Mouse (Mus musculus) adrenal gland, adult (tissue): ENCODE data around the gene Fam102a.

Source experiments
- DNase-seq, 2 experiments: peaks; one replicate each; pipeline ENCODE4 v3.0.0; 2022 to 2023; ENCODE audit warnings: low spot score in 1 of 2; ENCODE audit not compliant: inconsistent age in 2 of 2

Gene Fam102a

DNA sequence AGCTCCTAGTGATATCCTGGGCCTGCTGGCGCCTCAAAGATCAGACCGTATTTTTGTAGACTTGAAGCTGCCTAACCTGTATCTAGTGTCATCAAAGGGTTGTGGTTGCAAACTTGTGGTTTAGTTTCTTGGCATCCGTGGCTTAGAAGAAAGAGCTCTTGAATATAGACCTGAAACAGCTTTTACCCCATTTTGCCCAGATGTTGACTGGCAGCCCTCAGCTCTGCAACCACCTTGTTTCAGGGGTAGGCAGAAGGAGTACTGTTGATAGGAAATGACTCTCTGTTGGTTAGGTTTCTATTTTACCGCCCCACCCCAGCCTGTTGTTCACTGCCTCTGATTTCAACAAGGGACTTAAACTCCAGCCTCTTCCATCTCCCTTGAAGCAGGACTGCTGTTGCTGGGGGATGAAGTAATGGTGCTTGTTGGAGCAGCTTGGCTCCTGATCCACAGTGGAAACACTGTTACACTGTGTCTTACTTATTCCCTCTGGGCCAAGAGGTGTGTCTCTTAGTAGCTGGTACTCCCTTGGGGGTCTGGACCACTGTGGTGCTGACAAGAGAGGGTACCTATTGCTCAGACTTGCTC is 6.9 kb downstream of the Fam102a start:
- DNase-seq: no peak

DNA sequence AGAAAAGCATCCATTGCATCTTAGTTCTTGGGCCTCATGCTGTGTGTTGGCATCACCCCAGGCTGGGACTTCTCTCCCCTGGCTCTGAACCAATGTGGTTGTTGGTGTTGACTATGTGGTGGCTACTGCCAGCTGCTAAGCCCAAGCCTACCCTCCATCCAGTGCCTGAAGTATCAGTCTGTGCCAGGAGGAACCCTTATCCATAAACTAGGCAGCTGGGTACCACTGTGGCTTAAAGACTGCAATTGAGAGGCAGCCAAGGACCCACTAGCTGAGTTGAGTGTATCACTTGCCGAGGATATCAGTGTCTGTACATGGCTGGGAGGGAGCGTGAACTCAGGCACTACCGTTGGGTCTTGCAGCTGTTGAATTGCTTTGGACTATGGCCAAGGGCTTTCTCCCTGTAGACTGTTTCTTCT is 7.9 kb downstream of the Fam102a start:
- DNase-seq: no peak

DNA sequence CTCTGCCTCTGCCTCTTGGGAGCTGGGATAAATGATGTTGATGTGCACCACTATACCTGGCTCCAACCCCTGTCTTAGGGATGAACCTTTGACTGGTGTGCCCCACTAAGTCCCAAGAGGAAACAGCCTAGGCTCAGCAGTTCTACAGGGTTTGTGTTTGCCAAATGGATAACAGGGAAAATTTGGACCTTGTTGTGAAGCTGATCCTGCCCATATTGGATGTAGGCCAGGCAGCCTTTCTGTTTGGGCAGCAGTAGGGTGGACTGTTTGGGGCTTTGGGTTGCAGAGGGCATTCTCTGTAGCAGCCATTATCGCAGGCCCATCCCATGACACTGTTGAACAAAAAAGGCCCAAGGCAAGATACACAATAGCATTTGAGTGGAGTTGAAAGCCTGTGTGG is 11.8 kb downstream of the Fam102a start:
- DNase-seq: no peak

DNA sequence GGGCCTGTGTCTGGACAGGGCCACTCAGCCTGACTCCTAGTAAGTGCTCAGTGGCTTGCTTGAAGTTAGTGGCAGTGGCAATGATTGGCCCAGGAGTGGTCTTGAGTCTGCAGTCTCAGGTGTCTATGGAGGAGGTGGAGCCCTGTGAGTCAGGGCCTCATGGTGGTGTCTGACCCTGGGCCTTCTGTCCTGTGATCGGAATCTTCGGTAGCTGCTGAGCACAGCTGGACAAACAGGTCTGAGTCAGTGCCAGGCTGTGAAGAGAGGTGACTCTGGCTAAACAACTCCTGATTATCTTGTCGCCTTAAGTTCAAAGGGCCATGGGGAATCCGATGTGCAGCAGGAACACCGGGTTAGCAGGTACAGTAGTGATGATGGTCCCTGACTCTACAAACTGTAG is 12.2 kb downstream of the Fam102a start:
- DNase-seq: peak in 1 of 2 experiments; percentile 70

DNA sequence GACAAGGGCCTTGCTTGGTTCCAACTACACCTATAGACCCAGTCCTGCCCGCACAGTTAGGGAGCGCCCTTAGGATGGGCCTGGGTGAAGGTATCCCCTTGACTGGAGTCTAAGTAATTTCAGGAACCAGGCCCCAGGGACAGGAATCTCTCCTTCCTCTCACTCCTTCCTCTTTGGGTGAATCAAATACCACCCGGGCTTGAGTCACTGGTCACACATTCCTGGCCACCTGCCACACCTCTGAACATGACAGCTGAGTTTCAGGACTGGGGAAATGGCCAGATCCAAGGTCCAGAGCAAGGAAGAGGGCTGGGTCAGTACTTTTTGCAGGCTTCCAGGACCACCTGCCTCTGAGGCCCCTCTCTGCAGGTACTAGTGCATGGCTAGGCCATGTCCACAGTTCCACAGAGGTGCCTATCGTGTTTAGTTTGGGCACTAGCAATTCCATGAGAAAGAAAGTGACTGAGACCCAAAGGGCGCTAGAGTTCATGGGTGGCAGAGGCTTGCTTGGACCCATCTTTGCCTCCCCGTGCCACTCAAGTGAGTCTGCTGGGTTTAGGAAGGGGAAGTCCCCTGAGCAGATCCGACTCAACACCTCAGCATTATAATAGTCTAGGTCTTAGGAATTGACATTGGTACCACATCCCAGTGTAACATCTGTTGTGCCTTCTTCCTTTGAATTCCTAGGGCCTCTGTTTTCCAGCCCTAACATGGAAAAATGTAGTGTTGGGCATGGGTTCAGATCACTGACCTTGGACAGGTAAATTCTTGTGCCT is 13.0 kb downstream of the Fam102a start:
- DNase-seq: peak; percentile 84 to 91

DNA sequence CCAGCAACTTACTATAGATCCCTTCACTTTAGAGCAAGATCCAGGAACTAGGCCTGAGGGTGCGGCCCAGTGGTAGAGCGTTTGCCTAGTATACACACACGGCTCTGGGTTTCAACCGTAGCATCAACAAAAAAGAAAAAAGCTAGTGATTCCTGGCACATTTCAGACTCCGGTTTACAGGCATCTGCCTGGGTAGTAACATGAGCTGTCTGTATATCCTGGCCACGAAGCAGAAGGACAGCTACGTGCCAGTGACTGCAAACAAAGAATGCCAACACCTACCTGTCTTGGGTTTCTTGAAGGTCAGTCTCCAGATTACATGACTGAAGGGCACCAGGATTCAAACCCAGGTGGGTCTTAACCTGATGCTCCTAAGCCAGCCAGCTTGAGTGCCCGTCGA is 14.0 kb downstream of the Fam102a start:
- no peak for DNase-seq

DNA sequence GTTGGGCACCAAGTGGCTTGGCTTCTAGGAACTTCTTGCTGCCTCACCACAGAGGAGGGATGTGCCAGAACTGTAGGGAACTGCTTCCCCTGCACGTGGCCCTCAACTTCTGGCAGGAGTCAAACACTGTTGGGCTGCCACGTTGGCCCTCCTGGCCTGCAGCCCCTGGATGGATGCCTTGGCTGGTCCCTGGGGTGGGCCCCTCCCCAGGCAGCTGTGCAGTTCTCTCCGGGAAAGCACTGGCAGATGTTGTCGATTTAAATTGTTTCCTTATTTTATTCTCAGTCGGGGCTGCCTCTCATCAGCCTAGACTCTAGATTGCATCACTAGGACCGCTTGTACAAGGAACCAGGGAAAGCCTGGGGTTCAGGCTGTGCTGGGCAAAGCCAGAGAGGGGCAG is 14.6 kb downstream of the Fam102a start:
- DNase-seq: peak in 1 of 2 experiments; percentile 71

DNA sequence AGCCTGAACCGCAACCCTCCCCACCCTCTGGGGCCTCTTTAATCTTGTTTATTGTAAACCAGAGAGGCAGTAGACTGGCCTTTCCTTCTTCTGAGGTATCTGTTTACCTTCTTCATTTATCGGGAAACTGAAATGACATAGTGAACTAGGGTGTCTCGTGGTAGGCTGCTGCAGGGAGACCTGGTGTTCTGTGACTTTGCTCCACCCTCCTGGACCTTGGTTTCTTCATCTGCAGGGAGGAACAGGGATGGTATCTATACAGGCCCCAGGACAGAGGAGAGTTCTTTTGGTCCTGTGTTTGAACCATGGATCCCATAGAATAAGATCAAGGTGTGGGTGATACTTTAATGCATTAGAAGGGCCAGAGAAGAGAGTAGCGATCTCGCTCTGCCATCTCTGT is 16.1 kb downstream of the Fam102a start:
- DNase-seq: no peak

DNA sequence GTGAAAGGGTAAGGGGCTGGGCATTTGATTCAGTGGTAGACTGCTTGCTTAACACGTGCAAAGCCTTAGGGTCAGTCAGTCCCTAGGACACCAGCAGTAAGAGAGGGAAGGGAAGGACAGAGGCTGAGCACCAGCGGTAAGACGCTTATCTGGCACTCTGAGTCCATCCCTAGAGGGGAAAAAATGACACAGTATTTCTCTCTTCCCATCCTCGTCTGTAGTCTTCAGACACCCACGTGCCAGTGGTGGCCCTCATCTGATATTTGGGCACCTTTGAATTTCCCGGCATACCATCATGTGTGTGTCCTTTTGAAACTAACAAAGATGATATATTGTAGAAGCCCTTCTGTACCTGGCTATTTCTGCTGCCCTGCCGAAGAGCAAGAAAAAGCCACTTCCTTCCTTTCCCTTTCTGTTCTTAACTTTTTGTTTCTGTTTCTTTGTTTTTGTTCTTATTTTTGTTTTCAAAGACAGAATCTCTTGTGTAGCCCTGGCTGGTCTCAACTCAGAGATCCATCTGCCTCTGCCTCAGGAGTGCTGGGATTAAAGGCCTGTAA is 18.5 kb downstream of the Fam102a start:
- no peak for DNase-seq

DNA sequence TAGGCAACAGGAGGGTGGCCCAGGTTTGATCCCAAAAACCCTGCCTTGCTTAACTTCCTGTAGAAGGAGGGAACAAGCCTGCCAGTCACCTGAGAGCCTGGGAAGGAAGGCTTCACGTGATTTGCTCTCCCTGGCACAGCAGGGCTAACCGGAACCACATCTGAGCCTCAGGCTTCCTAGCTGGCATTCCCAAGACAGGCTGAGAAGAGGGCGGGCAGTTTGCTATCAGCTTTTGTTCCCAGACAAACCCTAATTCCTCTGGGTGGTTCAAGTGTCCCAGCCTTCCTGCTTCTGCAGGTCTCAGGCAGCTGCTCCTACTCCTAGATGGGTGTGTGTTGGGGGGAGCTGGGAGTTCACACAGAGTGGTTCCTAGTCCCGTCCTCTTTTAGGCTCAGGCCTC is 20.4 kb downstream of the Fam102a start:
- DNase-seq: no peak

DNA sequence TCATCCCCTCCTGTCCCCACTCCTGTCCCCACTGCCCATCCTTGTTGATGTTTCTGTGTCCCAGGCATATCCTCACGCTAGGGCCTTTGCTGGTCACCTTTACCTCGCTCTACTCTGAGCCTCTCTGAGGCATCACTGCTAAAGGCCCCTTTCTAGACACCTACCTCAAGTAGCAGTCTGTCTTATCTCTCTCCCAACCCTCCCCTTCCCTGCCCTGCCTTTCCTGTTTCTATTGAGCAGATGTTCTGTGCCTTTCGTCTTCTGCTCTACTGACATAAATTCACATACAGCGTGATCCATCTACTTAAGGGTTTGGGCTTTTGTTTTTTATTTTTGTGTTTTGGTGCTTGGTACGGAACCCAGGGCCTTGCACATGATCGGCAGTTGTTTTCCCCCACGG is 20.9 kb downstream of the Fam102a start:
- DNase-seq: no peak

DNA sequence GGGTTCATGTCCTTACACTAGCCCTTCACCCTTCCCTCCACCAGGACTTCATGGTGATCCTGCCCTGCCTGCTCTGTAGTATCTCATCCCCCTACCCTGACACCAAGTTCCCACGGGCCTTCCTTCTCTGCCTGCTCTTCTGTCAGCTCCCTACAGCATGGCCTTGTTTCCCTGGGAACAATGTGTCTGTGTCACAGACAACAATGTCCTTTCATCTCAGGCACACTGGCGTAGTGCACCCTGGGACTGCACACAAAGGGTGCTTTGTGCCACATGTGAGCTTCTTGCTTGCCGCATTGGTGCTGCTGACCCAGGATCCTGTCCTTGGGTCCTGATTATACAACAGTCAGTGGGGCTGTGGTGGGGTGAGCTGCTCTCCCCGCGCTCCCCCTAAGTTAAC is 24.4 kb downstream of the Fam102a start:
- no peak for DNase-seq

DNA sequence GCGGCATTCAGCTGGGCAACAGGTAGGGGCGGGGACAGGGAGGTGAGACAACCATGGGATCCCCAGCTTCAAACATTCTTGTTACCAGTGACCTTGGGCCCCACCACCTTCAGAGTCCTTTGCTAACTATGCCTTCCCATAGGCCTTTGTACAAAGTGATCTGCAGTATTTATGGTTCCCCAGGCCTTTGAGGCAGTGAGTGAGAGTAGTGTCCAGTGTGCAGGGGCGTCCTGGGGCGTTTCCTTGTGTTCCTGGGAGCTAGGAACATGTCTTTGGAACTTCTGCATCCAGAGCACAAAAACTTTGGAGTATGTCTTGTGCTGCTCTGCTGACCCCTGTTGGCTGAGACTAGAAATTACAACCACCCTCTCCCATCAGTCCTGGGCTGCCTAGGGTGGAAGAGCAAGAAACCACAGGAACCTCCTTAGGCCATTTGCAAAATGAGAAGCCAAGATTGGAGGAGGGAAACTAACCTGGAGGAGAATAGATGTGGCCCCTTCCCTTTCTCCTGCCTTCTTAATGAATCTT is 31.5 kb downstream of the Fam102a start:
- peak; percentile 77 to 92 for DNase-seq

DNA sequence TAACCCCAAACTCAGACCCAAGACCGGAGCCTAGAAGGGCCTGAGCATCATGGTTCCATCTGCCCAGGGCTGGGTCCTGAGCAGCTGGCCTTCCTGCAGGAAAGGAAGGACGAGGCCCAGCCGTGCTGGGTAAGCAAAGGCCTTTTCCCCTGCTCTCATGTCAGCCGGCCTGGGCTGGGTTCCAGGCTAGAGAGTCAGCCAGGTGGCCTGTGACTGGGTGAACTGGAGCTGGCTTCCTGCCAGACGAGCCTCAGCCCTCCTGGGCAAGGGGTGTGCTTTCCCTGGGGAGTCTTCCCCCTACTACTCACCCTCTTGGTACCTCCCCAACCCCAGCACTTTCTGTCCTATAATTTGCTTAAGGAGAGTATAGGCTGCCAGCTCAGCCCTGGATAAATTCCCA is 33.0 kb downstream of the Fam102a start:
- no peak for DNase-seq

DNA sequence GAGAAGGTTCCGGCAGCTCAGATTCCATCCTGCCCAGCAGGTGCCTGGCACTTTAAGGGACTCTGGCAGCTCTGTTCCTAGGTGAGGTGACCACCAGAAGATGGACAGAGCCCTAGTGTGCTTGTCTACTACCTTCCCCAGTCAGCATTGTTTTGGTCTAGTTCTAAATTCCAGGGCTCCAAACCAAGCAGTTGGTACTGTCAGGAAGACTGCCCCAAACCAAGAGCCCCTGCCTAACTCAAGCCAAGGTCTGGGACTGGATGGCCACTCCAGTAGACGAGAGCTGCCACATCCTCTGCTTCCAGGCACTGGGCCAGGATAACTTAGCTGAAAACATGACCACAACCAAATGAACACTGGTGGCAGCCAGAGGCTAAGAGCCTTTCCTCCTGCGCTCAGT is 33.8 kb downstream of the Fam102a start:
- DNase-seq: no peak

DNA sequence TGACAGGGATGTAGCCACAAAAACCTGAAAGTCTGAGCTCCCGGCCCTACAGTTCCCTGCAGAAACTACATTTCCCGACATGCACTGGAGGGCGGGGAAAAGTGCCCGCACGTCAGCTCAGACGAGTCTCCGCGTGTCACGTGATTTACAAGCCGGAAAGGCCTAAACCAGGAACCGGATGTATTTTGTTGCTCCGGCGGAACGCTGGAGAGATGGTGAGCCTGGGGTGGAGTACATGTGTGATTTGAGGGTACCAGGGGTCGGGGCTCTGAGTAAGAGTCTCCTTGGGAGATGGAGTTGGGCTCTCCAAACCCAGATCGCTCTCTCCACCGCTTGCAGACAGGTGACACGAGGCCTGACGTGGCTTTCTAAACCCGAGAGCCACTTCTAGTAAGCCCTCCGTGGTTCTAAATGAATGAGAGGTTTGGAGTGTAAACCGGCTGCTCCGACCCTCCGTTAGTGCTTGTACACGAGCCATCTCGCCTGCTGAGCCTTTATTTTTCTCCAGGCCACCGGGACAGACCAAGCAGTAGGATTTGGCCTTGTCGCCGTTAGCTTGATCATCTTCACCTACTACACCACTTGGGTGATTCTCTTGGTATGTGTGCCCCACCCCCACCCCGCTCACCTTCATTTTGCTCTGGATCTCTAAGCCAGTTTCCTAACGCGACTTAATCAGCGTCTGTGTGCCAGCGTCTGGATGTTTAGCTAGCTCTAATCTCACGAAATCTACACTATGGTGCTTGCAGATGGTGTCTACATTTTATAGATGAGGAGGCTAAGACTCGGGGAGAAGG is 35.8 kb downstream of the Fam102a start, which contains the start of gene Dpm2:
Gene Dpm2 (plus strand): TSS at position 161 of the 797 bp plus-strand sequence.
- peak; percentile 91 to 96 for DNase-seq

DNA sequence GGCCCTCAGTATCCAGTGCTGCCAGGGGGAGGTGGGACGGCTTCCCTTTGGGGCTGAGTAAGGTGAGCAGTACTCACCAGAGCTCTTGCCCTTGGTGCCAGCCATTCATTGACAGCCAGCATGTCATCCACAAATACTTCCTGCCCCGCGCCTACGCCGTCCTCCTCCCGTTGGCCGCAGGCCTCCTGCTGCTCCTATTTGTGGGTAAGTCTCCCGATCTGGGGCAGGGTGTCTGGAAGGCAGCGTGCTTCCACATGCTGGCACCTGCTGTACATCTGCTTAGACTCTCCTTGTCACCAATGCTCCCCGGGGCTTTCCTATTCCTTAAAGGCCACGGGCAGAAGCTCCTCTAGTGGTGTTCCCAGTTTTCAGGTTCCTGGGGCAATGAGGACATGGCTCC is 37.1 kb downstream of the Fam102a start:
- DNase-seq: no peak

DNA sequence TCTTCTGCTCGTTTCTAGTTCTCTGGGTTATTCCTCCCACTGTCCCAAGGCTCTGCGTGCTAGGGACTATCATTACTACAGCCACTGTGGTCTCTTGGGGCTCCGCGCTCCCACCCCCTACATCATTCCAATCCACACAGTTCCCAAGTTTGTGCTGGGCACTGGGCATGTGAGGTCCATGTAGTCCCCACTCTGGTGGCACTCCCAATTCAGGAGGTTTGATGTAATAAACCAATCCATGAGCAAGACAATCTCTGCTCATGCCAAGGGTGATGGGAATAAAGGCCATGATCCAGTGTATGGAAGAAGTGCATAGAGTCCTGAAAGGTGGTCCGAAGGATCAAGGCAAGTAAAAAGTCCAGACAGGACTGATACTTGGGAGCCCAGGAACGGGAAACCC is 39.4 kb downstream of the Fam102a start, which contains the start of gene Pip5kl1:
Gene Pip5kl1 (plus strand): TSS at position 301 of the 400 bp plus-strand sequence.
- DNase-seq: no peak

DNA sequence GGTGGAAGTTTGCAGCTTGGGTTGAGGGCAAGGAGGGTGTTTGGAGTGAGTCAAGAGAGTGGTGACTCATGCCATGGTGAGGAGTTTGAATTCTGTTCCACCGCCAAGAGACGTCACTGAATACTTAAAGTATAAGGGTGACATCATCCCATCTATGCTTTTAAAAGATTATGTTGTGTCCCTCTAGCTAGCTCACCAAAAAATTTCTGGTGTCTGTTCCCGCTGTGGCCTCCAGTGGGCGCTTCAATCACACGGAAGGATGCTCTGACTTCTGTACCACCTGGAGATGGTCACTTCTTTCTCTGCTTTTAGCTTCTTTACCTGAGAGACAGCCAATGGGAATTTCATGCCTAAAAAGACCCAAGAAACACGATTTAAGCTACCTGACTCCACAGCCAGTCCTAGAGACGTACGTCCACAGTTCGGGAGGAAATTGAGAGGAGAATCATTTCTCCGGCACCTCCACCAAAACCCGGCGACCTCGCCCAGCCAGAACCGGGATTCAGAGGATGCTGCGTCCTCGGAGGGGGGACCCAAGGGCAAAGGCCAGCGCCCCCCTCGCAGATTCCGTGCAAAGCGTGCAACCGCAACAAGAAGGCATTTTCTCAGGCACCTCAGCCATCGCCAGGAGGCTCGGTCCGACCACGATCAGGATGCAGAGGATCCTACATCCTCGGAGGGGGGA is 39.9 kb downstream of the Fam102a start:
- DNase-seq: peak; percentile 39 to 79

DNA sequence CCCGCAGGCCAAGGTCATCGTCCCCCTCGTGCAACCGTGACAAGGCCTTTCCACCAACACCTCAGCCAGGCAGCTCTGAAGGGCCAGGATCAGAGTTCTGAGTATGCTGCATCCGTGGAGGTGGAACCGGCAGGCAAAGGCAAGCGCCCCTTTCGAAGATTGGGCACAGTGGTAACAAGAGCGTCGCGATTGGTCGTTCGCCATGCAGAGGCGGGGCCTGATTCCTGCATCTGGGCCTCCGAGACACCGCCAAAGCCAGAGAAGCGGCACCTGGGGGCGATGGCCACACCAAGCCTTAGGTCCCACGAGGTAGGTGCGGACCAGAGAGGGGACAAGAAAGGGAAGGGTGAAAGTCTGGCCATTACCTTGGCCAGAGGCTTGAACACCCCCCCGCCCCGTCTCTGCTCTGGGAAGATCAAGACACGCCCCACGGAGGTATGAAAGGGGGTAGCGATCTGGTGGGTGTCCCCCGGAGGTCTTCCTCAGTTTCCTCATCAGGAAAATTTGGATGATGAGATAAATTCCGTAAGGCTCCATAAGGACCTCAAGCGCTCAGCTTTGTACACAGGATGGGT is 40.5 kb downstream of the Fam102a start, which contains the start of gene 9430097D07Rik:
Gene 9430097D07Rik (minus strand): TSS at position 99 of the 575 bp plus-strand sequence.
- DNase-seq: no peak
